Mouse (Mus musculus): ENCODE measurements around the gene Epha7. TPM values are rescaled to one million over a fixed set of nuclear protein-coding genes. Genes with fewer than 3 reads are reported as not detected.

Gene Epha7
- polyA plus RNA-seq, 1 experiment from 2014 or later = 47.9 TPM

DNA sequence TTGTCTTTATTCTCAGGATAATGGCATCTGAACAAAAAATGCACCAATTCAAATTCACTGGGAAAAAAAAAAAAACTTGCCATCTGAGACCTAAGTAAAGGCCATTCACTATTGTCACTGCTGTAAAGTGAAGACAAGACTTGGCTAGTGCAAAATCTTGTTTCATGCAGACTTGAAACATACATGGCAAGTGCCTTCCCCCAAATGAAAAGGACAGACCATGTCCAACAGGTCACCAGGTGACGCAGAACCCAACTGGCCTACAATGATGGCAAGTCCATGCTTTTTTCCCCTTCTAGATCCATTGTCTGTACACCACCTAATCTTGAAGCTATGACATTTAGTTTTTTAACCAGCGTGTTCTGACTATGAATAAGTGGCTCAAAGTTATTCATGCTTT is 94.1 kb downstream of the Epha7 start:
- Histone ChIP-seq H3K27me3 (ENCODE audit: poor library complexity, severe bottlenecking) (no peaks in the 10 kb centered on the region), H3K4me1 (peaks cover 10% of the 10 kb centered on the region; the same call in 1 of the 2 replicates), H3K27ac (no peak overlapping the region), H3K4me3 (no peak overlapping the region), H3K9me3 (no peaks in the 10 kb centered on the region), H3K36me3 (replicated peaks) (no peaks in the 10 kb centered on the region)
- DNase-seq (ENCODE audit: extremely low spot score, low spot score) = no peak
- WGBS = 88% methylated on average over 2 of the region's 2 CpGs

GRCm38 (mm10) chr4:28910127-28910526 is 97.2 kb downstream of the Epha7 start:
- WGBS = 84% methylated on average over 4 of the region's 4 CpGs
- H3K4me3 ChIP-seq = no peak overlapping the region
- H3K27me3 ChIP-seq (ENCODE audit: poor library complexity, severe bottlenecking) = no peaks in the 10 kb centered on the region
- H3K9me3 ChIP-seq = no peaks in the 10 kb centered on the region
- DNase-seq (ENCODE audit: extremely low spot score, low spot score) = no peak
- H3K36me3 ChIP-seq (replicated peaks) = no peaks in the 10 kb centered on the region
- H3K27ac ChIP-seq = no peak overlapping the region
- peaks cover 9% of the 10 kb centered on the region for H3K4me1 ChIP-seq

DNA sequence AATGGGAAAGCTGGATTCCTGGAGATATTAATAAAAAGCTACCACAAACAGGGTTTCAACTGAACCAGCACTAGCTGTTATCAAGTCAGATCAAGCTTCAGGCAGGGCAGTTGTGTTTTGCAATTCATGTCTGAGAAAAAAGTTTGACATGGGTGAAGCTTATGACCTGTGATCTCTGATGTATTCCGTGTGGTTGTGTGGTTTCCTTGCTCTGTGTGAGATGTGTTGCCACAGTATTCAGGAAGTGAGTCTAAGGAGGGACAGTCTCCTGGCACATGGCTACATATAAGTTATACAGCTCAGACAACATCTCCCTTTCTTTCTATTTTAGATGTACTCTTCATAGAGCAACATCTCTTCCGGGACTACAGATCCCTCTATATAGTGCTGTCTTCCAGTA is 99.1 kb downstream of the Epha7 start:
- Histone ChIP-seq H3K27me3 (ENCODE audit: poor library complexity, severe bottlenecking) (no peaks in the 10 kb centered on the region), H3K4me1 (peaks cover 6% of the 10 kb centered on the region), H3K36me3 (replicated peaks) (no peaks in the 10 kb centered on the region), H3K9me3 (no peaks in the 10 kb centered on the region), H3K4me3 (no peak overlapping the region), H3K27ac (no peak overlapping the region)
- no peak for DNase-seq (ENCODE audit: extremely low spot score, low spot score)
- 86% methylated on average over 2 of the region's 2 CpGs for WGBS

- Histone ChIP-seq H3K9me3 (no peaks in the 10 kb centered on the region), H3K27ac (no peak overlapping the region), H3K4me3 (no peak overlapping the region), H3K4me1 (peaks cover 5% of the 10 kb centered on the region), H3K27me3 (ENCODE audit: poor library complexity, severe bottlenecking) (no peaks in the 10 kb centered on the region), H3K36me3 (replicated peaks) (no peaks in the 10 kb centered on the region)
- DNase-seq (ENCODE audit: extremely low spot score, low spot score) = no peak
- WGBS = 76% methylated on average over 2 of the region's 2 CpGs
Measured at GRCm38 (mm10) chr4:28913613-28914012, 100.7 kb downstream of the Epha7 start.

- 93% methylated on average over 6 of the region's 6 CpGs for WGBS
Measured at GRCm38 (mm10) chr4:28920645-28921044, 107.7 kb downstream of the Epha7 start.

GRCm38 (mm10) chr4:28926072-28926471 is 113.1 kb downstream of the Epha7 start:
- DNase-seq (ENCODE audit: extremely low spot score, low spot score) = no peak
- WGBS = 92% methylated on average over 4 of the region's 4 CpGs
- H3K27me3 ChIP-seq (ENCODE audit: poor library complexity, severe bottlenecking) = no peaks in the 10 kb centered on the region

More at GRCm38 (mm10) chr4:28920645-28921044, 107.7 kb downstream of the Epha7 start:
- H3K36me3 ChIP-seq (replicated peaks) = no peaks in the 10 kb centered on the region
- DNase-seq (ENCODE audit: extremely low spot score, low spot score) = no peak
- no peak overlapping the region for H3K27ac ChIP-seq
- H3K27me3 ChIP-seq (ENCODE audit: poor library complexity, severe bottlenecking) = no peaks in the 10 kb centered on the region
- no peaks in the 10 kb centered on the region for H3K9me3 ChIP-seq
- no peaks in the 10 kb centered on the region; the same call in 1 of the 2 replicates for H3K4me1 ChIP-seq
- no peak overlapping the region for H3K4me3 ChIP-seq

GRCm38 (mm10) chr4:28933431-28933830 is 120.5 kb downstream of the Epha7 start:
- Histone ChIP-seq H3K9me3 (no peaks in the 10 kb centered on the region), H3K4me3 (no peak overlapping the region), H3K27me3 (ENCODE audit: poor library complexity, severe bottlenecking) (no peaks in the 10 kb centered on the region), H3K36me3 (replicated peaks) (peaks cover 2% of the 10 kb centered on the region), H3K4me1 (peaks cover 20% of the 10 kb centered on the region), H3K27ac (no peak overlapping the region)
- DNase-seq (ENCODE audit: extremely low spot score, low spot score) = no peak
- WGBS = 90% methylated on average over 4 of the region's 4 CpGs

More at GRCm38 (mm10) chr4:28926072-28926471, 113.1 kb downstream of the Epha7 start:
- Histone ChIP-seq H3K4me1 (no peaks in the 10 kb centered on the region), H3K27ac (no peak overlapping the region), H3K4me3 (no peak overlapping the region), H3K36me3 (replicated peaks) (no peaks in the 10 kb centered on the region), H3K9me3 (no peaks in the 10 kb centered on the region)

- peaks cover 20% of the 10 kb centered on the region for H3K4me1 ChIP-seq
- no peak for DNase-seq (ENCODE audit: extremely low spot score, low spot score)
- H3K4me3 ChIP-seq = no peak overlapping the region
- no peak overlapping the region for H3K27ac ChIP-seq
- peaks cover 10% of the 10 kb centered on the region for H3K36me3 ChIP-seq (replicated peaks)
- no peaks in the 10 kb centered on the region for H3K27me3 ChIP-seq (ENCODE audit: poor library complexity, severe bottlenecking)
- WGBS = 45% methylated on average over 10 of the region's 10 CpGs
- no peaks in the 10 kb centered on the region for H3K9me3 ChIP-seq
Measured at GRCm38 (mm10) chr4:28934802-28935201, 121.9 kb downstream of the Epha7 start.

DNA sequence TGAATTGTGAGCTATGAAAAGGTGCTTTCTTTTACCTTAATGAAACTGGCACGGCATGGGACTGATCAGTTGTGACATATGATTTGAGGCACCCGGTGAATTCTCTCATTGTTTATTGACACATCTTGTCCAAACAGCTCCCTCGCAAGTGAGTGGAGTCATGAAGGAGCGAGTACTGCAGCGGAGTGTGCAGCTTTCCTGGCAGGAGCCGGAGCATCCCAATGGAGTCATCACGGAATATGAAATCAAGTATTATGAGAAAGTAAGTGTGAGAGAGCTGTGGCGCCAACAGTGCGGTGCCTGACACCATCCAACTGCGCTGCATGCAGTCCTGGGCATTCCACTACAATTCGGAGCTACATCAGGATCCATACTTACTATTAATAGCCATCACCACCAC is 122.6 kb downstream of the Epha7 start:
- H3K4me1 ChIP-seq = peaks cover 20% of the 10 kb centered on the region
- H3K27me3 ChIP-seq (ENCODE audit: poor library complexity, severe bottlenecking) = no peaks in the 10 kb centered on the region
- 81% methylated on average over 11 of the region's 11 CpGs for WGBS
- H3K36me3 ChIP-seq (replicated peaks) = peaks cover 10% of the 10 kb centered on the region
- no peaks in the 10 kb centered on the region for H3K9me3 ChIP-seq
- no peak for DNase-seq (ENCODE audit: extremely low spot score, low spot score)
- H3K27ac ChIP-seq = no peak overlapping the region
- no peak overlapping the region for H3K4me3 ChIP-seq

- Histone ChIP-seq H3K27me3 (ENCODE audit: poor library complexity, severe bottlenecking) (no peaks in the 10 kb centered on the region), H3K36me3 (replicated peaks) (peaks cover 26% of the 10 kb centered on the region), H3K9me3 (no peaks in the 10 kb centered on the region), H3K4me3 (no peak overlapping the region), H3K4me1 (peaks cover 2% of the 10 kb centered on the region), H3K27ac (no peak overlapping the region)
- no peak for DNase-seq (ENCODE audit: extremely low spot score, low spot score)
- 99% methylated on average over 2 of the region's 2 CpGs for WGBS
Measured at GRCm38 (mm10) chr4:28940710-28941109, 127.8 kb downstream of the Epha7 start.

DNA sequence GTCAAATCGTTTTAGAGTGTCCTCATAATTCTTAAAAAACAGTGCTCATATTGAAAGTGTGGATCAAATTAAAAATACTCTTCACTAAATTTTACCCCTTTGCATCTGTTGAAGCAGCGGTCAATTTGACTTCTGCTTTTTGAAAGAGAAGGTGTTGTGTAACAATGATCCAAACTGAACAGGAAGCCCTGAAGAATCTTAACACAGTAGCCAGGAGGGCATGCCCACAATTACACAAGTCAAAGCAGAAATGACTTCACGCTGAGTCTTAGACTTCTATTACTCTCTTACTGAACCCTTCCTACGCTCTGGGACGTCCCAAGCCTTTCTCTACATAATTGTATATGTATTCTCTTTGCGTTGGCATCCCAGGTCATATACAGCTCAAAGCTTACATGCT is 131.3 kb downstream of the Epha7 start:
- peaks cover 22% of the 10 kb centered on the region for H3K36me3 ChIP-seq (replicated peaks)
- 88% methylated on average over 6 of the region's 6 CpGs for WGBS

DNA sequence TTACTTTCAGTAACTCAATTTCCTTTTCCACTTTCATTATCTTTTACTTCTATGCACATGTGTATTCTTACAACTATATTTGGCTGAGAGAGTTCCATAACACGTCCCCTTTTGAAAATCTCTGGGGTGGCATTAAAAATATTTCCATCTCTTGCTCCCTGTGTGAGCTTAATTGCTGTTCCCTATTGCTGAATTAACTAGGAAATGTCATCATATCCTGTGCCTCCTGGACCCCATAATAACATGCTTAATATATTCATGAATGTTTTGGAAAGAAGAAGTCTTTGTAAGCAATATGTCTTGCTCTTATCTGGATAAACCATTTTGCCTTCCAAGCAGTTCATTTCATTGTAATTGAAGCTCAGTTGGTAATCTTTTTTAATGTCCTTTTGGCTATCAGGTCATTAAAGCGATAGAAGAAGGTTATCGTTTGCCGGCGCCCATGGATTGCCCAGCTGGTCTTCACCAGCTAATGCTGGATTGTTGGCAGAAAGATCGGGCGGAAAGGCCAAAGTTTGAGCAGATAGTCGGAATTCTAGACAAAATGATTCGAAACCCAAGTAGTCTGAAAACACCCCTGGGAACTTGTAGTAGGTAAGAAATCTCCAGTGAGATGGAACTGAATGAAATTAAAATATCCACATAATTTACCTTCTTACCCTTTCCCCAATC is 148.1 kb downstream of the Epha7 start:
- no peaks in the 10 kb centered on the region for H3K9me3 ChIP-seq
- no peak for DNase-seq (ENCODE audit: extremely low spot score, low spot score)
- peaks cover 30% of the 10 kb centered on the region for H3K36me3 ChIP-seq (replicated peaks)
- no peaks in the 10 kb centered on the region for H3K27me3 ChIP-seq (ENCODE audit: poor library complexity, severe bottlenecking)
- H3K27ac ChIP-seq = no peak overlapping the region
- no peak overlapping the region for H3K4me3 ChIP-seq
- no peaks in the 10 kb centered on the region for H3K4me1 ChIP-seq
- WGBS = 94% methylated on average over 9 of the region's 9 CpGs

More for the DNA sequence above, 131.3 kb downstream of the Epha7 start:
- Histone ChIP-seq H3K27me3 (ENCODE audit: poor library complexity, severe bottlenecking) (no peaks in the 10 kb centered on the region), H3K4me1 (no peaks in the 10 kb centered on the region), H3K27ac (no peak overlapping the region), H3K4me3 (no peak overlapping the region), H3K9me3 (no peaks in the 10 kb centered on the region)
- DNase-seq (ENCODE audit: extremely low spot score, low spot score) = no peak

GRCm38 (mm10) chr4:28967584-28968315 is 154.8 kb downstream of the Epha7 start:
- no peak for DNase-seq (ENCODE audit: extremely low spot score, low spot score)
- Histone ChIP-seq H3K4me1 (peaks cover 15% of the 10 kb centered on the region), H3K9me3 (no peaks in the 10 kb centered on the region), H3K27ac (no peak overlapping the region), H3K36me3 (replicated peaks) (peaks cover 21% of the 10 kb centered on the region), H3K27me3 (ENCODE audit: poor library complexity, severe bottlenecking) (peaks cover 4% of the 10 kb centered on the region; the same call in 1 of the 2 replicates), H3K4me3 (no peak overlapping the region)
- WGBS = 49% methylated on average over 3 of the region's 3 CpGs
